Mouse (Mus musculus) mouse embryonic stem cell (cell line): ENCODE results near the gene Rdh16.
"Not testable (repeated sequence)": the region's sequence is repeated elsewhere in the genome, so short reads cannot be mapped to it uniquely, and the experiment has no call there.

Experiments used
- in situ Hi-C, 2 experiments: fragments of 300-500 bp; cut with MboI; formaldehyde crosslinking; loops; 1 replicate in 1 of 2; 3 replicates in 1 of 2; pipeline ENCODE4 v1.14.3; 2019 to 2020; ENCODE audit warnings: low sequenced_read_pairs in 2 of 2, low pct_unique_long_range_greater_than_20kb in 1 of 2, mixed read lengths in 1 of 2; ENCODE audit not compliant: unreplicated experiment in 1 of 2

Gene Rdh16

DNA sequence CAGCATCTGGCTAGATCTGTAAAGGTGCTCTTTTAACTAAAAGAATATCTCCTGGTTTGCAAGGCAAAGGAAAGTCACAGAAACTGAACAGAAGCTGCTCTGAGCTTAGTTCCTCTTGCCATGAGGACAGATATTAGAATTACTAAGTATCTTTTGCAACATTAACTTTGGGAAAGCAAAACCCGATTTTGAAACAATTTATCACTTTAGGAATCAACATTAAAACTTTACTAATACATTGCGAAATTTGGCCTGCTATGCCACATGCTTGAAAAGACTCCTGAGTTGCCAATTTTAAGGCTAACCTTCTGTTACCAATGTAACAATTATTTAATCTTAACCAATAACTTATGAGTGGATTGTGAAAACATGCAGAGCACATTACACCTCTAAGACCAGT is 20.9 kb downstream of the Rdh16 start:
- in situ Hi-C loops = not testable (repeated sequence)

DNA sequence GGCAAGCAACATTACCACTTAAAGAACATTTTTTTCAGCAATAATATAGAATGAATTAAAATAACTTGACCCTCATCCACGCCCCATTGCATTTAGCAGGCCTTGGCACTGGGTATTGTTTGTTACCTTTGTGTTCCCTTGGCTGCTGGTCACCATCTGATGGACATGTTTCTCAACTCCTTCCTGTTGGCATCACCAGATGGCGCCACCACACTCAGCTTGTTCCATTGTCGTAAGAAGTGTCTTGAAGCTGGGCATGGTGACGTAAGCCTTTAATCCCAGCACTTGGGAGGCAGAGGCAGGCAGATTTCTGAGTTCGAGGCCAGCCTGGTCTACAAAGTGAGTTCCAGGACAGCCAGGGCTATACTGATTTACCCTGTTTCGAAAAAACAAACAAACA is 24.4 kb downstream of the Rdh16 start:
- in situ Hi-C loops = no loop called here

DNA sequence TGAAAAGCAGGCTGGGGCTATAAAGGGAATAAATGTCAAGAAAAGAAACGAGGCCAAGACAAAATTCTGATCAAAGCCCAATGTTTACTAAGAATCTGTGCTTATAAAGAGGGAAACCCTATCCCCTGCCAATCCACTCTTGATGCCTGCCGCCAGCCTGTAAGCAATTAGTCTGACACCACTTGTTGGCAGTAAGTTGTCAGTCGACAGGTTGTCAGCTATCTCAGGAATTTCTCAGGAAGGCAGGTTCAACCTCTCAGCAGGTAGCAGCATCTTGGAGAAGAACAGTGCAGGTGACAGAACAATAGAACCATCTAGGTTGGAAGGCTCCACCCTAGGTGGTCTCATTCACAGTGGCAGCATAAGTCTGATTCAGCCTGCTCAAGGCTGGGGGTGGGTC is 28.2 kb downstream of the Rdh16 start:
- in situ Hi-C loops = no loop called here

DNA sequence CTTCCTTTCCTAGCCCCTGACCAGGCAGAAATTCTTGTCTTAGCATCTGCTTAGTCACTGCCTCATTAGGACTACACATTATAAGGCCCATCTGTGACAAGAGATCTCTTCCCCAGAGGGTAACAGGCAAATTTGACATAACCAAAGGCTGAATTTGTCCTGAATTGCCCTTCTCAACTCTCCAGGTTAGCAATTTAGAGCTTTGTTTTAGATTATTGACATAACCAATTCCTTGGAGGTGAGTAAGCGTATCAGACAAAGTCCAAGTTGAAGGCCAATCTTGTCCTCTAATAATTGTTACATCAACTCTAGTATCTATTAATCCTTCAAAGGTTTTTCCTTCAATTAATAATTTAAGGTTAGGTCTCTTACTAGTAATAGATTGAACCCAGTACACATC is 33.2 kb downstream of the Rdh16 start:
- in situ Hi-C loops = not testable (repeated sequence)

DNA sequence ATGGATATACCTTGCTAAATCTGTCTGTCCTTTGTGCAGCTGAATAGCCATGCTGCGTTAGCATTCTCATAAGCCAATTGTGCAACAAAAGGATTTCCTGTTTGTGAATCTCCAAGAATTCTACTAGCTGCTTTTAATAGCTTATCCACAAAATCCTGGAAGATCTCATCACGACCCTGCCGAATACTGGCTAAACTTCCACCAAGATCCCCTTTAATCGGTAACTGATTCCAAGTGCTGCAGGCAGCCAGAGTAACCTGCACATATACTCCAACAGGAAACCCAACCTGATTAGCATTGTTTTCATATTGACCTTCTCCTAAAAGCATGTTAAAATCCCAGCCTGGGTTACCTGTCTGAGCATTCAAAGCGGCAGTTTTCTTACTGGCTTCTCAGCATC is 34.3 kb downstream of the Rdh16 start:
- in situ Hi-C loops = no loop called here

DNA sequence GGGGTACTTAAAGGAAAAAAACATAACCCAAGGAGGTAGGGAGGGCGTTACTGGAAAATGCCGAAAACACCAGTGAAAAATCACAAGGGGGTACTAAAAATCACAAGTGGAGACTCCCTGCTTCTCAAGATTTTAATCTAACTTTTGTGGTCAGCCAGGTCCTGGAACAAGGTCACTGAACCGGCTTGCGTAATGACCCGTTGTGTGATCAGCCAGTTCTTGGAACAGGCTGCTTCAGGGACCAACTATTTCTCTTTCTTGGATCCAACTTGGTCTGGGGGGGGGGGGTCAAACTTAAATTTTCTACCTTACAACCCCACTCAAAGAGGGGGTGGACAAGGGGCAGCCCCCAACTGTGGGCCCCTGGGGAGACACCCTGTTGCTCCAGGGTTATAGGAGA is 36.8 kb downstream of the Rdh16 start:
- in situ Hi-C loops = not testable (repeated sequence)

DNA sequence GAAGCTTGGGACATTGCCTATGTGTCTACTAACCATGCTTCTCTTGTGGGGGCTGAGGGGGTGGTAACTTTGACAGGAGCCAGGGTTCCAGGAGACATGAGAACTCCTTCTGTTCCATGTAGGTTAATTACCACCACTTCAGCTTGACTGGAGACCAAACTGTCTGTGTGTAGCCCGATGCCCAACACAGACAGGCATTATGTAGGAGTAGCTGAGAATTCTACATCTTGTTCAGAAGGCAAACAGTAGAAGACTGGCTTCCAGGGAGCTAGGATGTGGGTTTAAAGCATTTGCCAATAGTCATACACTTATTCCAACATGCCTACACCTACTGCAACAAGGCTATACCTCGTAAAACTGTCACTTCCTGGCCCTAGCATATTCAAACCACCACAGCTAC is 37.6 kb downstream of the Rdh16 start:
- in situ Hi-C loops = no loop called here

DNA sequence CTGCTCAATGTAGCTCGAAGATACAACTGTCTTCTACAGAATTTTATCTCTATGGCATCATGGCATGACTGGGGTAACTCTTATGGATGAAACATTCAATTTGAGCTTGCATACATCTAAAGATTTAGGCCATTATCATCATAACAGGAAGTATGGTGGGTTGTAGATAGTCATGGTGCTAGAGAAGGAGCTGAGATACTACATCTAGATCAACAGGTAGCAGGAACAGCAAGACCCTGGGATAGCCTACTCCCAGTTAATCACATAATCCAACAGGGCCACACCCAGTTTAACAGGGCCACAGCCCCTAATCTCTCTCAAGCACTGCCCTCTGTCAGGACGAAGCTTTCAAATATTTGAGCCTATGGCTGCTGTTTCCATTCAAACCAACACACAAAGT is 39.8 kb downstream of the Rdh16 start:
- in situ Hi-C loops = no loop called here

DNA sequence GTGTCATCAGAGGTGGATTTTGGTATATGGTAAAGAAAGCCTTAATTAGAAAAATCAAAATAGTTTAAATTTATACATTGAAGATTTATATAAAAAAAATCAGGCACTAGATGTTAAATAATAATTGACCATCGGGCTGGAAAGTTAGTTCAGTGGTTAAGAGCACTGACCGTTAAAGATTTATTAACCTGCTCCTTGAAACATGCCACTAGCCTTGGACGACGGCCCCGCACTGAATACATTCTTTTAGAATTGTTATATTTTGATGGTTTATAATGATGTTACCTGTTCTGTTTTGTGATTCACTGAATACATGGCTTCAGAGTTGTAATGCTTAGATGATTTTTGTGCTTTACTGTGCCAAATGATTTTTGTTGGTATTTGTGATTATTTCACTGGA is 45.0 kb downstream of the Rdh16 start:
- in situ Hi-C loops = not testable (repeated sequence)

DNA sequence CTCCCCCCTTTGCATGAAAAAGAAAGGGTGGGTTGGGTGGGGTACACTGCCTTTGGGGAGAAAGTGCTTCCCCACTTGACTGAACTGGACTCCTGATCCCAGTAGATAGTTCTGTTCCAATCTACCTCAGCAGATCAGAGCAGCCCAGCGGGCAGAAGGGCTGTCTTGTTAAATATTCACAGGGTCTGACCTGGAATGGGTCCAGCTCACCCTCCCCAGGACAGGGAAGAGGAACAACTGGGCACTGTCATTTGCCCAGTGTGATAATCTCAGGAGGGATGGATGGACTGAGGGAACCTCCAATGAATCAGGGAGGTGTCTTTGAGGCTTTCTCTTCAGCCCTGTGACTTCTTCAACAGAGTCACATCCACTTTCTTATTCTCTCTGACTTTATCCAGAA is 47.1 kb downstream of the Rdh16 start:
- in situ Hi-C loops = no loop called here

DNA sequence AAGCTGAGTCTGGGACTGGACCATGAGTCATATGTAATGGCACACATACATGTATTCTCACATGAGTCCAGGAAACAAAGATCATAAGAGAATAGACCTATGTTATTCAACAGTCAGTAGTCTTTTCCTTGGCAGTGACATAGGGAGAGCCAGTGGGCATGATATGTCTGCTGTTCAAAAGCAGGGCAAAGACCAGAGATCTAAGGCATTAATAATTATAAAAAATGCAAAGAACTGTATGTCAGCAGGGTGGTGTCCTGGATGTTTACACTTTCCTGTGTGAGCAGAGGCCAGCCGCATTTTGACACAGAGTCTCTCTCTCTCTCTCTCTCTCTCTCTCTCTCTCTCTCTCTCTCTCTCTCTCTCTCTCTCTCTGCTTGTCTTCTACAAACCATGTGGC is 48.7 kb downstream of the Rdh16 start, which contains the start of gene Rdh19:
Gene Rdh19 (plus strand): TSS at position 301 of the 400 bp plus-strand sequence.
- in situ Hi-C loops = no loop called here

DNA sequence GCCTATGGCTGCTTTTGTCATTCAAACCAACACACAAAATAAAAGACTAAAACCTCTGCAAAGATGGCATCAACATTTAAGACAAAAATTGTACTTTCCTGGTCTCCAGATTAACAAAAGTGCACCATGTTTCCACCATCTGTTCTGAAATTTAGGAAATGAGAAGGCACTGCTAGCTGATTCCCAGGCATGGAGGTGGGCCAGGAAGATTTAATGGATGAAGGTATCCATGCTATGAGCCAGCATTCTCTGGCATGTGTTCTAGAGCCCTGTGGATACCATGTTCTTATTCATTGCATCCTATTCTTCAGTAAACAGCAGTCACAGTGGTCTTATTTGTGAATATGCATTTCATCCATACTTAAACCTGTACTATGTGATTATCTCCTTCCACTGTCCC is 55.4 kb downstream of the Rdh16 start:
- in situ Hi-C loops = no loop called here

DNA sequence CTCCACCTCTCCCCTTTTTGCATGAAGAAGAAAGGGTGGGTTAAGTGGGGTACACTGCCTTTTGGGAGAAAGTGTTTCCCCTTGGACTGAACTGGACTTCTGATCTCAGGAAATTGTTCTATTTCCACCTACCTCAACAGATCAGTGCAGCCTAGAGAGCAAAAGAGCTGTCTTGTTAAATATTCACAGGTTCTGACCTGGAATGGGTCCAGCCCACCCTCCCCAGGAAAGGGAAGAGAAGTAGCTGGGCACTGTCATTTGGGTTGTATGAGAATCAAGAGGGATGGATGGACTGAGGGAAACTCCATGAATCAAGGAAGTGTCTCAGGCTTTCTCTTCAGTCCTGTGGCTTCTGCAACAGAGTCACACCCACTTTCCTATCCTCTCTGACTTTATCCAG is 64.0 kb downstream of the Rdh16 start:
- in situ Hi-C loops = no loop called here

DNA sequence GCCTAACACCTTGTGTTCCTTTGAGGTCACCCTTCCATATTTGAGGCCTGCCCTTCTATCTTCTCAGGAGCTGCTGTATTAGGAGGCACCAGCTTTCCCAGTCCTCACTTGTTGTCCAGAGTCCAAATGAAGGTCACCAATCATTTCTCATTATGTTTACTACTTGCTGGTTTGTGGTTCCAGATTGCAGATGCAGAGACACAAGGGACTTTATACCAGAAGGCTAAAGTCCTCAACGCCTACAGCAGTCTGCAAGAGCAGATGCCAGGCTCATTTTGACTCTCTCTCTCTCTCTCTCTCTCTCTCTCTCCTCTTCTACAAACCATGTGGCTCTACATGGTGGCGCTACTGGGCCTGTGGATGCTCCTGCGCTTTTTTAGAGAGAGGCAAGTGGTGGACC is 65.3 kb downstream of the Rdh16 start, which contains the start of gene Rdh16f2:
Gene Rdh16f2 (plus strand): TSS at position 243 of the 400 bp plus-strand sequence.
- in situ Hi-C loops = no loop called here

DNA sequence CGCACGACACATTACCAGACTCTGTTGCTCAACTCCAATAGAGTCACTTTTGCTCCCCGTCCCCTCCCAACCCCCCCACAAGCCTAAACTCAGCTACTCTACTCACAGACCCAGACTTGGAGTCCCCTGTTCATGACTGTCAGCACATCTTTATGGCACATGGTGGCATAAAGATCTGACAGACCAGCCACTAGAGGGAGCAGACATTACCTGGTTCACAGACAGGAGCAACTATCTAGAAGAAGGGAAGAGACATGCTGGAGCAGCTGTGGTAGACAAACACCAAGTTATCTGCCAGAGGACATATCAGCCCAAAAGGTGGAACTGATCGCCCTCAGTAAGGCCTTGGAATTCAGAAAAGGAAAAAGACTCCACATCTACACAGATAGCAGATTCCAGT is 71.5 kb downstream of the Rdh16 start:
- in situ Hi-C loops = no loop called here

DNA sequence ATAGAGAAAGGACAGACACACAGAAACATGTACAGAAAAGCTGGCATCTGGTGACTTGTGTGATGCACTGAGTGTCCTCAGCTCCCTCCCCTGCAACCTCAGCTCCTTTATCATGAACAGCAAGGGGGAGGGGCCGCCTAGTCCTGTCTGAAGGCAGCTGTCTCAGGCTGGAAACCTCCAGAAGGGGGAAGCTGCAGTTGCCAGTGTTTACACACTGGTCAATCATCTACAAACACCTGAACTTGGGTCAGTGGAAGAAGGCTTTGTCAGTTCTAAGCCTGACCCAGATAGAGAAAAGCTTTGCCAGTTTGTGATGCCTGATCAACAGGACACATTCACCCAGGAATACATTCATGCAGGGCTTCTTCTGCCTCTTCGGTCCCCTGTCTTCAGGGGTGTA is 76.7 kb downstream of the Rdh16 start:
- in situ Hi-C loops = no loop called here

DNA sequence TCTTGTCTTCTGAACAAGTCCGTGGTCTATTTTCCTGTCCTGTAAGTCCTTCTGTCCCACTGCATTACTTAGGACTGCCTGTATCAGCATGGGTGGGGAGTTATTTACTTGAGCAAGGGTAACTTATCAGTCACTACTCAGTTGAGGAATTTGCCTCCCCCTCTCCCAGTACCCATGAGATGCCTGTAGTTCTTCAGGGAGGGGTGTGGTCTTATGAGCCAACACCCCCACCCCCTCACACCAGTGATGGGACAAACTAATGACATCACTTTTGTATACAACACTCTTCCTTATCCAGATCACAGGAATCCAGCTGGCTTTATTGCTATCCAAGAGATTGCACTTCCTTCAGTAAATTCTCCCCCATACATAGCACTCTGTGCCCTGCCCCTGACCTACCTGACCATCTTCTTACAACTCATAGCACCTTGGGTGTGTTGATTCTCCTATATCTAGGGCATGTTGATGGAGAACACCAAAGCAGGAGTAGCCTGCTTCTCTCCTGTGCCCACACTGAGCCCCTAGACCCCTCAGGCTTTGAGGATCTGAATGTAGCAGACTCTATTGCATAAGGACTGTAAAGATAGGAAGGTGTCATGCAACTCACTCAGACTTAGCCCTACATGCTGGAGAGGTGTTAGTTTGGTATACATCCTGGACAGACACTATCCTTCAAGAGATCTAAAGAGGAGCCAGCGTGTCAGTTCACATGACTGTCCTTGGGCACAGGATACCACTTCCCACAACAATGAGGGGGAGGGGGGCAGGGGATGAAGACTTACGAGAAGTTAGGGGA is 77.5 kb downstream of the Rdh16 start:
- in situ Hi-C loops = no loop called here

DNA sequence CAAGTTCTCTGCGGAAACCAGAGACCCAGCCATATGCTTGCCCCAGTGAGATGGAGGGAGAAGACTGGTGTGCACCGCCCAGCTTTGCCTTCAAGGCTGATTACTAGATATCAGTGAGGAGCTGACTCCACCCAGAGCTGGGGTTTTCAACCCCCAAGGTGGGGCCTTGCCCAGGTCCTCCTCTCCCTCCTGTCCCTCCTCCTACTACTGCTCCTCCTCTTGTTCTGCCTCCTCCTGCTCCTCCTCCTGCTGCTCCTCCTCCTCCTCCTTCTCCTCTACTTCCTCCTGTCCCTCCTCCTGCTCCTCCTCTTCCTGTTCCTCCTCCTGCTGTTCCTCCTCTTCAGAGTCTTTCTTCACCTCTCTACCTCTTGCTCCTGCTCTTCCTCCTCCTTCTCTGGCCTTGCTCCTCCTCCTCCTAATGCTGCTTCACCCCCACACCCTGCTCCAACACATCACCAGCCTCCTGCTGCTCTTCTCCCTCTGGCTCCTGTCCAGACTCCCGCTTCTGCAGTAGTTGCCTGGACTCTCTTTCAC is 78.3 kb downstream of the Rdh16 start:
- in situ Hi-C loops = no loop called here

DNA sequence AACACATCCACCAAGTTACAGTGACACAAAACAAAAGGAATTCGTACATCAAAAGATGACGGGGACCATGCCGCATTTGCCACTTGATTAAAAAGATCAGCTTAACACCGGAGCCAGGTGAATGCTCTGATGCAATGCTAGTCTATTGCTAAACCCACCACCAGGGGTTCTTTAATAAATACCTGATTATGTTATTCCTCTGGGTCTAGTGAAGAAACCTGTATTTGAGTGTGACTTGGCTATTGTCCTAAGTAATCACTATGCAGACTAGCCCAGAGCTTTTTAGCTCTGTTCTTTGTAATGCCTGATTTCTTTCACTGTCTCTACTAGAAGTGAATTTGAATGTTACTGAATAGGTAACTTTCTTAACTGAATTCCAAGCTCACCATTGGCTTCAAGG is 80.1 kb downstream of the Rdh16 start:
- in situ Hi-C loops = no loop called here

DNA sequence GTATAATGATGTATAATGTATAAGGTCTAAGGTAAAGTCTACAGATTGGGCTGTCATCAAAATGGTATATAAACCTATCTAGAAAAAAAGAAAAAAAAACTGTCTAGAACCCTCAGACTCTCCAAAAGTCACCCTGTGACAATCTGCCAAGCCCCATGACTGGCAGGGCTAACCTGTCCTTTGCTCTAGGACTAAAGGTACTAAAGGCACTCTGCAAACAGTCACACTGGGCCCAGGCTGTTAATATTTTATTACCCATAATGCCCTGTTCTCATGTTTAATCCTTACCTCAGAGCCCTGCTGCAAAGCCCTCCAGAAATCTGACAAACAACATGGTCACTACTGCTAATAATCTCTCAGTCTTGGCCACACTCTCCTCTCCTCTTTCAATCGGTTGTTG is 85.6 kb downstream of the Rdh16 start:
- in situ Hi-C loops = no loop called here
